Mouse (Mus musculus): ENCODE data around the gene Rbfox1. TPM values are rescaled to one million over a fixed set of nuclear protein-coding genes. Genes with fewer than 3 reads are reported as not detected.

The Rbfox1 gene
- polyA plus RNA-seq, 1 experiment from 2014 or later = 4.7 TPM

- Histone ChIP-seq H3K36me3 (ENCODE audit: control insufficient read depth, insufficient read depth, low read length) (no peaks in the 10 kb centered on the region), H3K27me3 (ENCODE audit: control insufficient read depth, insufficient read depth, low read length) (no peaks in the 10 kb centered on the region), H3K4me1 (ENCODE audit: control insufficient read depth in 2 of 2, insufficient read depth in 2 of 2, low read length in 2 of 2) (no peaks in the 10 kb centered on the region), H3K9ac (ENCODE audit: low read length) (no peak overlapping the region), H3K4me2 (ENCODE audit: low read length) (no peak overlapping the region), H3K4me3 (ENCODE audit: control insufficient read depth in 1 of 2, insufficient read depth in 1 of 2, low read depth in 1 of 2, low read length in 2 of 2) (no peak overlapping the region), H3K27ac (replicated peaks in 1 of 2; ENCODE audit: control insufficient read depth in 1 of 2, insufficient read depth in 1 of 2, low read depth in 2 of 2, low read length in 2 of 2) (no peak overlapping the region), H3K9me3 (ENCODE audit: control insufficient read depth, low read length) (no peaks in the 10 kb centered on the region)
- WGBS = 9% methylated on average over 1 of the region's 1 CpGs
- no peak for ATAC-seq (ENCODE audit: insufficient number of reproducible peaks, insufficient read depth, low FRiP score, low read depth)
Observed at GRCm38 (mm10) chr16:6324832-6325231, 439.7 kb downstream of the Rbfox1 start.

GRCm38 (mm10) chr16:6331400-6331939 lies 446.3 kb downstream of the Rbfox1 start:
- no peak overlapping the region for H3K9ac ChIP-seq (ENCODE audit: low read length)
- H3K9me3 ChIP-seq (ENCODE audit: control insufficient read depth, low read length) = no peaks in the 10 kb centered on the region
- no peaks in the 10 kb centered on the region for H3K36me3 ChIP-seq (ENCODE audit: control insufficient read depth, insufficient read depth, low read length)
- H3K4me3 ChIP-seq (ENCODE audit: control insufficient read depth in 1 of 2, insufficient read depth in 1 of 2, low read depth in 1 of 2, low read length in 2 of 2) = no peak overlapping the region
- no peaks in the 10 kb centered on the region for H3K27me3 ChIP-seq (ENCODE audit: control insufficient read depth, insufficient read depth, low read length)
- no peak for ATAC-seq (ENCODE audit: insufficient number of reproducible peaks, insufficient read depth, low FRiP score, low read depth)
- H3K4me1 ChIP-seq (ENCODE audit: control insufficient read depth in 2 of 2, insufficient read depth in 2 of 2, low read length in 2 of 2) = no peaks in the 10 kb centered on the region
- no peak overlapping the region for H3K4me2 ChIP-seq (ENCODE audit: low read length)
- no peak overlapping the region for H3K27ac ChIP-seq (replicated peaks in 1 of 2; ENCODE audit: control insufficient read depth in 1 of 2, insufficient read depth in 1 of 2, low read depth in 2 of 2, low read length in 2 of 2)
- 63% methylated on average over 10 of the region's 10 CpGs for WGBS

DNA sequence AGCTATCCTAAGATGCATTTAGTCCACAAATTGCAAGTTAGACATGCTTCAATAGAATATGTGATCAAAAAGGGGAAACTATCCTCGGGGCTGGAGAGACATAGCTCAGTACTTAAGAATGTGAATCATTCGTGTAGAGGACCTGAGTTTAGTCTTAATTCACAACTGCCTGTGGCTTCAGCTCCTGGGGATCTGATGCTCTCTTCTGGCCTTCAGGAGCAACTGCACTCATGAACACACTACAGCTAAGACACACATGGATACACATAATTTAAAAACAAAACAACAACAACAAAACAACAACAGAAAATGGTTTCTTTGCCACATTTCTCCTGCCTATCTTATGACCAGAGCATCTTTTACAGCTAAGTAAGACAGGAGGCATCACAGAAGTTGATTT lies 448.1 kb downstream of the Rbfox1 start:
- no peak overlapping the region for H3K4me2 ChIP-seq (ENCODE audit: low read length)
- no peak for ATAC-seq (ENCODE audit: insufficient number of reproducible peaks, insufficient read depth, low FRiP score, low read depth)
- WGBS = 54% methylated on average over 2 of the region's 2 CpGs
- H3K36me3 ChIP-seq (ENCODE audit: control insufficient read depth, insufficient read depth, low read length) = no peaks in the 10 kb centered on the region
- H3K9me3 ChIP-seq (ENCODE audit: control insufficient read depth, low read length) = no peaks in the 10 kb centered on the region
- H3K27ac ChIP-seq (replicated peaks in 1 of 2; ENCODE audit: control insufficient read depth in 1 of 2, insufficient read depth in 1 of 2, low read depth in 2 of 2, low read length in 2 of 2) = no peak overlapping the region
- no peaks in the 10 kb centered on the region for H3K4me1 ChIP-seq (ENCODE audit: control insufficient read depth in 2 of 2, insufficient read depth in 2 of 2, low read length in 2 of 2)
- no peak overlapping the region for H3K9ac ChIP-seq (ENCODE audit: low read length)
- no peak overlapping the region for H3K4me3 ChIP-seq (ENCODE audit: control insufficient read depth in 1 of 2, insufficient read depth in 1 of 2, low read depth in 1 of 2, low read length in 2 of 2)
- H3K27me3 ChIP-seq (ENCODE audit: control insufficient read depth, insufficient read depth, low read length) = no peaks in the 10 kb centered on the region

- H3K4me3 ChIP-seq (ENCODE audit: control insufficient read depth in 1 of 2, insufficient read depth in 1 of 2, low read depth in 1 of 2, low read length in 2 of 2) = peak overlapping the region in 1 of 2 experiments; percentile 11; a peak in 1 of 4 replicates
- peak overlapping the region; percentile 40; the same call in 1 of the 2 replicates for H3K4me2 ChIP-seq (ENCODE audit: low read length)
- H3K27me3 ChIP-seq (ENCODE audit: control insufficient read depth, insufficient read depth, low read length) = peaks cover 43% of the 10 kb centered on the region
- no peaks in the 10 kb centered on the region for H3K9me3 ChIP-seq (ENCODE audit: control insufficient read depth, low read length)
- no peaks in the 10 kb centered on the region for H3K36me3 ChIP-seq (ENCODE audit: control insufficient read depth, insufficient read depth, low read length)
- H3K4me1 ChIP-seq (ENCODE audit: control insufficient read depth in 2 of 2, insufficient read depth in 2 of 2, low read length in 2 of 2) = no peaks in the 10 kb centered on the region
- no peak for ATAC-seq (ENCODE audit: insufficient number of reproducible peaks, insufficient read depth, low FRiP score, low read depth)
- no peak overlapping the region for H3K9ac ChIP-seq (ENCODE audit: low read length)
- 40% methylated on average over 9 of the region's 9 CpGs for WGBS
- H3K27ac ChIP-seq (replicated peaks in 1 of 2; ENCODE audit: control insufficient read depth in 1 of 2, insufficient read depth in 1 of 2, low read depth in 2 of 2, low read length in 2 of 2) = no peak overlapping the region
Observed at GRCm38 (mm10) chr16:6348103-6348502, 462.9 kb downstream of the Rbfox1 start.

GRCm38 (mm10) chr16:6348581-6349241 lies 463.6 kb downstream of the Rbfox1 start:
- Histone ChIP-seq H3K4me2 (ENCODE audit: low read length) (peak overlapping the region; percentile 40), H3K27ac (replicated peaks in 1 of 2; ENCODE audit: control insufficient read depth in 1 of 2, insufficient read depth in 1 of 2, low read depth in 2 of 2, low read length in 2 of 2) (no peak overlapping the region), H3K9me3 (ENCODE audit: control insufficient read depth, low read length) (no peaks in the 10 kb centered on the region), H3K36me3 (ENCODE audit: control insufficient read depth, insufficient read depth, low read length) (no peaks in the 10 kb centered on the region), H3K4me1 (ENCODE audit: control insufficient read depth in 2 of 2, insufficient read depth in 2 of 2, low read length in 2 of 2) (no peaks in the 10 kb centered on the region), H3K4me3 (ENCODE audit: control insufficient read depth in 1 of 2, insufficient read depth in 1 of 2, low read depth in 1 of 2, low read length in 2 of 2) (peak overlapping the region; percentile 11 to 26), H3K27me3 (ENCODE audit: control insufficient read depth, insufficient read depth, low read length) (peaks cover 43% of the 10 kb centered on the region), H3K9ac (ENCODE audit: low read length) (no peak overlapping the region)
- no peak for ATAC-seq (ENCODE audit: insufficient number of reproducible peaks, insufficient read depth, low FRiP score, low read depth)
- 2% methylated on average over 38 of the region's 41 CpGs for WGBS

- Histone ChIP-seq H3K4me1 (ENCODE audit: control insufficient read depth in 2 of 2, insufficient read depth in 2 of 2, low read length in 2 of 2) (no peaks in the 10 kb centered on the region), H3K27me3 (ENCODE audit: control insufficient read depth, insufficient read depth, low read length) (peaks cover 43% of the 10 kb centered on the region), H3K9me3 (ENCODE audit: control insufficient read depth, low read length) (no peaks in the 10 kb centered on the region), H3K9ac (ENCODE audit: low read length) (no peak overlapping the region), H3K4me2 (ENCODE audit: low read length) (peak overlapping the region; percentile 40), H3K4me3 (ENCODE audit: control insufficient read depth in 1 of 2, insufficient read depth in 1 of 2, low read depth in 1 of 2, low read length in 2 of 2) (peak overlapping the region; percentile 8 to 11), H3K27ac (replicated peaks in 1 of 2; ENCODE audit: control insufficient read depth in 1 of 2, insufficient read depth in 1 of 2, low read depth in 2 of 2, low read length in 2 of 2) (no peak overlapping the region), H3K36me3 (ENCODE audit: control insufficient read depth, insufficient read depth, low read length) (no peaks in the 10 kb centered on the region)
- ATAC-seq (ENCODE audit: insufficient number of reproducible peaks, insufficient read depth, low FRiP score, low read depth) = no peak
- WGBS = 29% methylated on average over 16 of the region's 16 CpGs
Observed at GRCm38 (mm10) chr16:6349381-6349780, 464.2 kb downstream of the Rbfox1 start.

GRCm38 (mm10) chr16:6350256-6350655 lies 465.1 kb downstream of the Rbfox1 start:
- Histone ChIP-seq H3K4me3 (ENCODE audit: control insufficient read depth in 1 of 2, insufficient read depth in 1 of 2, low read depth in 1 of 2, low read length in 2 of 2) (no peak overlapping the region), H3K9ac (ENCODE audit: low read length) (no peak overlapping the region), H3K9me3 (ENCODE audit: control insufficient read depth, low read length) (no peaks in the 10 kb centered on the region), H3K27me3 (ENCODE audit: control insufficient read depth, insufficient read depth, low read length) (peaks cover 43% of the 10 kb centered on the region), H3K36me3 (ENCODE audit: control insufficient read depth, insufficient read depth, low read length) (no peaks in the 10 kb centered on the region), H3K27ac (replicated peaks in 1 of 2; ENCODE audit: control insufficient read depth in 1 of 2, insufficient read depth in 1 of 2, low read depth in 2 of 2, low read length in 2 of 2) (no peak overlapping the region), H3K4me1 (ENCODE audit: control insufficient read depth in 2 of 2, insufficient read depth in 2 of 2, low read length in 2 of 2) (no peaks in the 10 kb centered on the region), H3K4me2 (ENCODE audit: low read length) (no peak overlapping the region)
- ATAC-seq (ENCODE audit: insufficient number of reproducible peaks, insufficient read depth, low FRiP score, low read depth) = no peak
- 83% methylated on average over 11 of the region's 11 CpGs for WGBS

GRCm38 (mm10) chr16:6353191-6353590 lies 468.0 kb downstream of the Rbfox1 start:
- no peak overlapping the region for H3K9ac ChIP-seq (ENCODE audit: low read length)
- WGBS = 79% methylated on average over 5 of the region's 5 CpGs
- H3K9me3 ChIP-seq (ENCODE audit: control insufficient read depth, low read length) = no peaks in the 10 kb centered on the region
- no peaks in the 10 kb centered on the region for H3K4me1 ChIP-seq (ENCODE audit: control insufficient read depth in 2 of 2, insufficient read depth in 2 of 2, low read length in 2 of 2)
- H3K27ac ChIP-seq (replicated peaks in 1 of 2; ENCODE audit: control insufficient read depth in 1 of 2, insufficient read depth in 1 of 2, low read depth in 2 of 2, low read length in 2 of 2) = no peak overlapping the region
- H3K4me3 ChIP-seq (ENCODE audit: control insufficient read depth in 1 of 2, insufficient read depth in 1 of 2, low read depth in 1 of 2, low read length in 2 of 2) = no peak overlapping the region
- no peak for ATAC-seq (ENCODE audit: insufficient number of reproducible peaks, insufficient read depth, low FRiP score, low read depth)
- no peaks in the 10 kb centered on the region for H3K36me3 ChIP-seq (ENCODE audit: control insufficient read depth, insufficient read depth, low read length)
- H3K4me2 ChIP-seq (ENCODE audit: low read length) = no peak overlapping the region
- H3K27me3 ChIP-seq (ENCODE audit: control insufficient read depth, insufficient read depth, low read length) = peaks cover 28% of the 10 kb centered on the region
